Mouse (Mus musculus): ENCODE results near the gene Oas1e. TPM values are rescaled to one million over a fixed set of nuclear protein-coding genes. Genes with fewer than 3 reads are reported as not detected.
A peak's percentile ranks its signal among the peaks of the same experiment; 100 is the strongest.

The Oas1e gene
- polyA plus RNA-seq, 1 experiment, result not detected

DNA sequence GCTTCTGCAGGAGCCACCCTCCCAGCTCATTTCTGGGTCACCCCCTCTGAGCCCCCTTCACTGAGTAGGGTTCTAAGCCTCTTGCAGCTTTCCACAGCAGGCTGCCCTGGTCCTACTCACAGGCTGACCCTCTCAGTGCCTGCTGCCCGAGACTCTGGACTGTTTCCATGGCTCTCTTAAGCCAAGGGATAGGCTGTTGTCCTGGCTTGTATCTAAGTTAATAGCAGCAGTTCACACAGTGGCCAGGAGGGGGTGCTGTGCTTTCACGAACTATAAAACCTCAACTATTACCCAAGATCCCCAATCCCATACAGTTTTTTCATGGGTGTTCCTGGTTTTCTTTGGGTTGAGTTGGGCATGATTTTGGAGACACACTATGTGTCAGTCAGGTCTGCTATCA lies 2.3 kb downstream of the Oas1e start:
- Histone ChIP-seq H3K4me1 (ENCODE audit: control insufficient read depth, insufficient read depth, insufficient read length, low read length) (no peaks in the 10 kb centered on the region), H3K4me3 (ENCODE audit: insufficient read depth, low read depth, low read length) (no peak overlapping the region), H3K27ac (replicated peaks; ENCODE audit: low read depth, low read length) (no peak overlapping the region)

DNA sequence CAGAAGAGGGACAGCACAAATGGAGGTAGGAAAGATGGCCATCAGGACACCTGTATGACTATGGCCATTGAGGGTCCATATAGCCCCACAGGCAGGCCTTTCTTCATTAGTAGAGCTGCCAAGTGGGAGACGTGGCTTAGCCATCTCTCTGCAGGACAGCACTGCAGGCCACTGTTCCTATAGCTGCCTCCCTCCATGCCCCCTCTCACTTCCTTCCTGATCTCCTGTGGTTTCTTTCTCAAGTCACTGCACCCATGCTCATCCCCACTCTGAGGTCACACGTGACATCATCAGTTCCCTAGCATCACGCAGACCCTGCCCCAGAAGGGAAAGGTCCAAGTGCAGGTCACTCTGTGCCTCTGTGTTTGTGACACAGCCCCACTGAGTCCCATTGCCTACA lies 8.3 kb downstream of the Oas1e start:
- Histone ChIP-seq H3K4me3 (ENCODE audit: insufficient read depth, low read depth, low read length) (no peak overlapping the region), H3K27ac (replicated peaks; ENCODE audit: low read depth, low read length) (no peak overlapping the region), H3K4me1 (ENCODE audit: control insufficient read depth, insufficient read depth, insufficient read length, low read length) (no peaks in the 10 kb centered on the region)

DNA sequence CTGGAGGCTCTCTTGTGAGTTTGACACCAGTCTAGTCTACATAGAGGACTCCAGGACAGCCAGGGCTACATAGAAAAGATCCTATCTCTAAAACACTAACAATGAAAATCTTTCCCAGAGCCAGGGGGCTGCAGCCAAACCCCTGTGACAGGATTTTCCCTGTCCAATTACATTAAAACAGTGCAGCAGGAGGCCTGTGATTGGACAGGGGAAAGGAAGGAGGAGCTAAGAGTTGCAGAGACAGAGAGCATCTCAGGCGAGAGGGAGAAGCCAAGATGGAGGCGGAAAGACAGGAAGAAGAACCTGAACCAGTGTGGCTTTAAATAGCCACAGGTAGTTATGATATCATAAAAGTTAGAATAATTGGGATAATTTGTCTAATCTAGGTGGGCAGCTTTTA lies 12.9 kb downstream of the Oas1e start:
- Histone ChIP-seq H3K4me3 (ENCODE audit: insufficient read depth, low read depth, low read length) (no peak overlapping the region), H3K27ac (replicated peaks; ENCODE audit: low read depth, low read length) (no peak overlapping the region), H3K4me1 (ENCODE audit: control insufficient read depth, insufficient read depth, insufficient read length, low read length) (no peaks in the 10 kb centered on the region)

DNA sequence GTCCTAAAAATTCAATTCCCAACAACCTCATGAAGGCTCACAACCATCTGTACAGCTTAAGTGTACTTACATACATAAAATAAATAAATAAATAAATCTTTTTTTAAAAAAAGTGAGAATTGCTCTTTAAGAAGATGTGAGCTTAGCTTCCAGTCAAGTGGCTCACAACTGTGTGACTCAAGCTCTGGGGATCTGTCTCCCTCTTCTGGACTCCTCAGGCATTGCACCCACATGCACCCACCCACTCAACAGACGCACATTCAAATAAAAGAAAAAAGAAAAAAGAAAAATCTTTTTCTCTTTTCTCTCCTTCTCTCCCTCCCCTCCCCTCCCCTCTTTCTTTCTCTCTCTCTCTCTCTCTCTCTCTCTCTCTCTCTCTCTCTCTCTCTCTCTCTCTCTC lies 13.7 kb downstream of the Oas1e start:
- Histone ChIP-seq H3K4me3 (ENCODE audit: insufficient read depth, low read depth, low read length) (no peak overlapping the region), H3K4me1 (ENCODE audit: control insufficient read depth, insufficient read depth, insufficient read length, low read length) (no peaks in the 10 kb centered on the region)

DNA sequence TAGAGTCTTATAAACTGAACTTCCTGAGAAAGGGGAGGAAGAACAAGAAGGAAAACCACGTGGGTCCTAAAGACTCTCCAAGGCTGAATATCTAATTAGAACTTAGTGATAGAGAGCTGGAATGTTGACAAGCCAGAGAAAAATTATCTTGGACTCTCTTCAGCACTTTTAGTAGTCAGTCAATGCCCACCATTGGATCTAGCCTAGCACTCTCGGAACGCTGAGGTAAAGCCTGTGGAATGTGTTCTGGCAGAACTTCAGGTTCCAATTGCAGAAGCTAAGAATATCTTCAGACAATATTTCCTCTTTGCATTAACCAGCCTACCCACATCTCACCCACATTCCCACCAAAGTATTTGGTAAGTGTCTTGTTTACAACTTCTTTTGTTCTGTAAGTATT lies 15.4 kb downstream of the Oas1e start:
- Histone ChIP-seq H3K27ac (replicated peaks; ENCODE audit: low read depth, low read length) (no peak overlapping the region), H3K4me1 (ENCODE audit: control insufficient read depth, insufficient read depth, insufficient read length, low read length) (no peaks in the 10 kb centered on the region), H3K4me3 (ENCODE audit: insufficient read depth, low read depth, low read length) (no peak overlapping the region)

More for the DNA sequence above, 13.7 kb downstream of the Oas1e start:
- H3K27ac ChIP-seq (replicated peaks; ENCODE audit: low read depth, low read length), result no peak overlapping the region

DNA sequence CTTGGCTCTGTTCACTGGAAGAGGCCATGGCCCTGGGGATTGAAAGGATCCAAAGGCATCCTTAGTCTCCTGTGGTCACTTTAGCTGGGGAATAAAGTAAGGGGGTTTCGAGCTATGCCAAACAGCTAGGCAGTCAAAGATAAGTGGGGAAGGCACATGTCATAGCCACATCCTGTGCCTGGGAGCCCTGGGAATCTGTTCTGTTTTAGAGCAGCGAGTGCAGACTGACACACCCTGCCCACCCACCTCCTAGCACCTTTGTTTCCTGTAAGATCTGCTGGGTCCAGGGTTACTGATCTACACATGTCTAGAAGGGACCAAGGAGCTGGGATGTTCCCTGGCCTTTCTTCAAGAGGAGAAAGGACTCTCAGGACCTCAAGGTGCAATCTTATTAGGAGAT lies 16.4 kb downstream of the Oas1e start:
- no peak overlapping the region for H3K27ac ChIP-seq (replicated peaks; ENCODE audit: low read depth, low read length)
- H3K4me1 ChIP-seq (ENCODE audit: control insufficient read depth, insufficient read depth, insufficient read length, low read length), result no peaks in the 10 kb centered on the region
- no peak overlapping the region for H3K4me3 ChIP-seq (ENCODE audit: insufficient read depth, low read depth, low read length)

DNA sequence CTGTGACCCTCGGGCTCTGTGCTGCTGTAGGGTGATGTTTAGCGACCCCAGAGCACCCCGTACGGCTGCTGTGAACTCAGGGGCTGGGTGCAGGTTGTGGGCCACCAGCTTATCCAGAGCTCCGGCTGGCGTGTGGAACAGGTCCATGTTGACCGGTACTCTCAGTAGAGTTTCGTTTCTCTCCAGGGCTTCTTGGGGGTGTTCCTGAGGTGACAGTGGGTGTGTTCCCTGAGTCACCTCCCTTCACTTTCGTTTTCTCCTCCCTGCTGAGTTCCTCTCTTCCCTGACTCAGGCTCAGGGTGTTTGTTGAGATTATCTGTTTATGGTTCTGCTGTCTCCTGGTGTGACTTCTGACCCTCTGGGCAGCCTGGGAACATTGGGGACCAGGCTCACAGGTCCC lies 17.9 kb downstream of the Oas1e start, which contains the start of gene Oas3:
Oas3 (minus strand) TSS at position 184 of the 400 bp plus-strand sequence.
- H3K4me3 ChIP-seq (ENCODE audit: insufficient read depth, low read depth, low read length), result peak within 1 kb of the TSS; percentile 16; the same call in 1 of the 2 replicates
- H3K4me1 ChIP-seq (ENCODE audit: control insufficient read depth, insufficient read depth, insufficient read length, low read length), result no peaks in the 10 kb centered on the region
- H3K27ac ChIP-seq (replicated peaks; ENCODE audit: low read depth, low read length), result no peak within 1 kb of the TSS

DNA sequence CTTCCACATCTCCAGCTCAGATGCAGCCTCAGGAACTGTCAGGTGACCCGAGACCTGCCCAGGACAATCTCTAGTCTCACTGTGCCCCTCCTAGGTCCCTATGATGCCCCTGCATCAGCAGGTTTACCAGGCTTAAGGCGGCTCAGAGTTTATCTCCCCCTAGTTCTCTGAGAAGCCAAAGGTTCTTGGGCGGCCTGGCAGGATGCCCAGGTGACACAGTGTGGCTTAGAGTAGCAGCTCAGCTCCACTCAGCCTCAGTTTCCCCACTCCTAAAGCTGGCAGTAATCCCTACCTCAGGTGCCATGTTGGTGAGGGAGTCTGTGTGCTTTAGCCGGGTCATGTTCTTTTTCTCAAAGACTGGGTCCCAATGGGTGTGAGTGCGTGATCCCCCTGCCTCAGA lies 18.5 kb downstream of the Oas1e start:
- no peaks in the 10 kb centered on the region for H3K4me1 ChIP-seq (ENCODE audit: control insufficient read depth, insufficient read depth, insufficient read length, low read length)
- H3K4me3 ChIP-seq (ENCODE audit: insufficient read depth, low read depth, low read length), result no peak overlapping the region
- H3K27ac ChIP-seq (replicated peaks; ENCODE audit: low read depth, low read length), result no peak overlapping the region

DNA sequence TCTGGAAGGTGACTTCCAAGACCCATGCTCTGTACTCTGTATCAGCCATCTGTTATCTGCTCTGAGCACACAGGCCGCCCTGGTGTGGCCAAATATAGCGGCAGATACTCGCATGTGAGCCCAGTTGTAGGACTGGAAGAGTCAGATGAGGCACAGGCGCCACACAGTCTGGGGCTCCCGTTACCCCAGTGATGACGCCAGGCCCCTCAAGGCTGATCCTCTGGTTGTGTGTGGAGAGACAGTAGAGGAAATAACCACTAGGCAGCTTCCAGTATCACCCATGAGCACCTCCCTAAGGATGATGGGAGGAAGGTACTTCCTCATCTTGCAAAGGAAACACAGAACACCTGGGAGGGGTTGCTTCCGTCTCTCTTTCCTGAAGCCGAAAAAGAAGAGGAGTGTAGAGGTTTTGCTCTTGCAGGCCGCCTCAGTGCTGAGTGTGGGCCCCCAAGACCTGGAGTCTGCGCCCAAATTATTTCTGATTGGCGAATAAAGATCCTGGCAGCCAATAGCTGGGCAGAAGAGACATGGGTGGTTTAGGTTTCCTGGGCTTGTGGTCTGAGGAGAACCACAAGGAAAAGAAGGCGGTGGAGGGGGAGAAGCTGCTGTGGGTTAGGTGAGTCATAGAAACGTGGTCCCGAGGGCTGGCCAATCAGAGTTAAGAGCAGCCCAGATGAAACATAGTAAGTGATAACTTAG lies 19.9 kb downstream of the Oas1e start:
- Histone ChIP-seq H3K4me3 (ENCODE audit: insufficient read depth, low read depth, low read length) (no peak overlapping the region), H3K4me1 (ENCODE audit: control insufficient read depth, insufficient read depth, insufficient read length, low read length) (no peaks in the 10 kb centered on the region), H3K27ac (replicated peaks; ENCODE audit: low read depth, low read length) (no peak overlapping the region)

DNA sequence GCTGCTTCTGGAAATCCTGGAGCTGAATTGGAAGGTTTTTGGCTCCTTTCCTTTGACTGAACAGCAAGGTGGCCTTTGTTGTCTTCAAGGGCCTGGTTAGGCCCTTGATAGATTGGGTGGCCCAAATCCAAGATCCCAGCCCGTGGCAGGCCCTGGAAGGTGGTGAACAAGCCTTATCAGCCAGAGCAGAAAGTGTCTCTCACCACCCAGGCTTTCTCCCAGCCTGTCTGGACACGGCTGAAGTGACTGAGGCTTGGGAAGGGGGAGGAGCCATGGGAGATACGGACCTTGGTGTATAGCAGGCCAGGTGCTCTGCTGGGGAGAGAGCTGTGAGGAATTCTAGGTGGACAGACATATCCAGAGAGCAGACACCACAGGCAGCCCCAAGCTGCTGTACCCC lies 25.9 kb downstream of the Oas1e start:
- H3K4me1 ChIP-seq (ENCODE audit: control insufficient read depth, insufficient read depth, insufficient read length, low read length), result no peaks in the 10 kb centered on the region
- no peak overlapping the region for H3K4me3 ChIP-seq (ENCODE audit: insufficient read depth, low read depth, low read length)
- no peak overlapping the region for H3K27ac ChIP-seq (replicated peaks; ENCODE audit: low read depth, low read length)

DNA sequence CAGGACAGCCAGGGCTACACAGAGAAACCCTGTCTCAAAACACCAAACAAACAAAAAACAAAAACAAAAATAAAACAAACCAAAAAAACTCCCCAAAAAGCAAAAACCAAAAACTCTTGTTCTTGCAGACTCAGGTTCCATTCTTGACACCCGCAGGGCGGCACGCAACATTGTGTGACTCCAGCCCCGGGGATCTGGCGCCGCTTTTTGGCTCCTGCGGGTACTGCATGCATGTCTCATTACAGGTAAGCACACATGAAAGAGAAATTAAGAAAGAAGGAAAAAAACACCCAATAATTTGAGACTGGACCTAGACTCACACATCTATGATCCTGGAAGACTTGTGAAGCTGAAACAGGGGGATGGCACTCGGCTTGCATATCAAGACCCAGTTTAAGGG lies 30.3 kb downstream of the Oas1e start:
- no peak overlapping the region for H3K4me3 ChIP-seq (ENCODE audit: insufficient read depth, low read depth, low read length)
- no peak overlapping the region for H3K27ac ChIP-seq (replicated peaks; ENCODE audit: low read depth, low read length)
- H3K4me1 ChIP-seq (ENCODE audit: control insufficient read depth, insufficient read depth, insufficient read length, low read length), result no peaks in the 10 kb centered on the region

DNA sequence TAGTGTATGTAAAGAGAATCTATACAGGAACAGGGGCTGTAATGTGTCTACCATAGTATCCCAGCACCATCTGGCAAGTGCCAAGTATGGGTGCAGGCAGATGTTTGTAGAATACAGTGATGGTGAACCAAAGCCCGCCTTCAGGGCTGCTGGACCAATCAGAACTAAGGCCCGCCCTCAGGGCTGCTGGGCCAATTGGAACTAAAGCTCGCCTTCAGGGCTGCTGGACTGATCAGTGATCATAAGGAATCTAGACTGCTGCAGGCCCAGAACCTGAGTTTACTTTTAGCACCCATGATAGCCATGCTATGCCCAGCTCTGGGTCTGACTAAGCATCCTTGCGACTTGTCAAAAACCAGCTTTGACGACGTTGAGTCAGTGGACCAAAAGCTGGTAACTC lies 33.4 kb downstream of the Oas1e start:
- H3K4me1 ChIP-seq (ENCODE audit: control insufficient read depth, insufficient read depth, insufficient read length, low read length), result no peaks in the 10 kb centered on the region
- H3K27ac ChIP-seq (replicated peaks; ENCODE audit: low read depth, low read length), result no peak overlapping the region
- no peak overlapping the region for H3K4me3 ChIP-seq (ENCODE audit: insufficient read depth, low read depth, low read length)

DNA sequence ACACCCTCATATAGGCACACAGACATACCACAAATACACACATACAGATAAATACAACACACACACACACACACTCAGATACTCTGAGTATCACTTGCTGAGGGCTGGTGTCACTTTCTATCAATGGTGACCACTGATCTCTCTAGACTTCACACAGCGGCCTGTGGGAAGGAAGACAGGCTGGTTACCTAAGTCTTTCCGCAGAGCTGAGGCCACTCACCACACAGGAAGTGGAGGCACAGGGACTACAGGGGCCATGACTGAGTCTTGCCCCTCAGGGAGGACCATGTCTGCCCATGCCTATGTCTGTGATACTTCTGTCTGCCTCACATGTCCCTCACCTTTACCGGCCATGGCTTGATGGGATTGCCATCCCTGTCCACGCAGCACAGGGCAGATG lies 41.1 kb downstream of the Oas1e start:
- Histone ChIP-seq H3K4me3 (ENCODE audit: insufficient read depth, low read depth, low read length) (no peak overlapping the region), H3K4me1 (ENCODE audit: control insufficient read depth, insufficient read depth, insufficient read length, low read length) (no peaks in the 10 kb centered on the region), H3K27ac (replicated peaks; ENCODE audit: low read depth, low read length) (no peak overlapping the region)

DNA sequence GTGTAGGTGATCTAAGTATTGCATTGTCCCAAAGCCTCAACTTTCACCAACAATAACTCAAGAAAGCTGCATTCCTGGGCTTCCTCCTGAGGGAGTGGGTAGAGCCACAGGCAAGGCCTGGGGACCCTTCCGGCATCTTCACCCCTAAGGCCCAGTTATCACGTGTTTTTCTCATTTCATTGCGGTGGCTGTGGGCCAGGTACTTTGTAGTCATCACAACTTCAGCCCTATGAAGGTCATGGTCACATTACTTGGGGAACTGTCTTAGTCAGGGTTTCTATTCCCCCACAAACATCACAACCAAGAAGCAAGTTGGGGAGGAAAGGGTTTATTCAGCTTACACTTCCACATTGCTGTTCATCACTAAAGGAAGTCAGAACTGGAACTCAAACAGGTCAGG lies 42.5 kb downstream of the Oas1e start:
- H3K4me3 ChIP-seq (ENCODE audit: insufficient read depth, low read depth, low read length), result no peak overlapping the region
- H3K27ac ChIP-seq (replicated peaks; ENCODE audit: low read depth, low read length), result no peak overlapping the region
- no peaks in the 10 kb centered on the region for H3K4me1 ChIP-seq (ENCODE audit: control insufficient read depth, insufficient read depth, insufficient read length, low read length)

DNA sequence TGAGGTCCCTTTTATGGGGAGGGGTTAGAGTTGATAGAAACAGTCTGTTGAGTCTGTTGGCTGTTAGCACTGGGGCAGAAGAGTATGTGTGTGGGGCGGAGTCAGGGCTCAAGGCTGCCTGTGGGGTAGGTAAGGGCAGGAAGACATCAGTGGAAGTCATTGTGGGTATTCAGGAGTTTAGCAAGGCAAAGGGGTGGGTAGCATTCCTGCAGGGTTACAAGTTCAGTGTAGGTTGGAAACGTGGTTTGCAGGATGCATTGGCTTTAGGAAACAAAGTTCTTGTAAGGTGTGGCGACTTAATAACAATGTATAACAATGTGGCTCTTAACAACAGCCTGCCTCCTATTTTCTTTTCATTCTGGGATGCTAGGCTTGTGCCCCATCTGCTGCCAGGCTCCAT lies 44.1 kb downstream of the Oas1e start:
- H3K4me1 ChIP-seq (ENCODE audit: control insufficient read depth, insufficient read depth, insufficient read length, low read length), result no peaks in the 10 kb centered on the region
- H3K4me3 ChIP-seq (ENCODE audit: insufficient read depth, low read depth, low read length), result no peak overlapping the region
- H3K27ac ChIP-seq (replicated peaks; ENCODE audit: low read depth, low read length), result no peak overlapping the region

DNA sequence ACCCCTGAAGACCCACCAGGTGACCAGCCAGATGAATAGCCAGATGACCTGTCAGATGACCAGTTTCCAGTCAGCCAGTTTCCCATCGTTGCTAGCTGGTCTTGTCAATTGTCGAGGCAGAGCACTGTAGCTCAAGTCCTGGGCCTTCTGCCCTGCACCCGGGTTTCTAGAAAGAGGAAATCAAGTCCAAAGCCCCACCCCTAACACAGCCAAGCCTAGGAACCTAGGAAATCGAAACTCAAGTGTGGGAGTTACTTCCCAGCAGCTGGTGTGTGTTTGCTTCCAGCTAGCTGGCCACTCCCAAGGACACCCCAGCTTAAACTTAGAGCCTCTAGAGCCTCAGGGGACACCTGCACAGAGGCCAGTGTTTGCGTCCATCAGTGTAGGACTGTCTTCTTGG lies 45.6 kb downstream of the Oas1e start, which contains the start of gene Oas2:
Oas2 (minus strand) TSS at position 166 of the 400 bp plus-strand sequence.
- no peaks in the 10 kb centered on the region for H3K4me1 ChIP-seq (ENCODE audit: control insufficient read depth, insufficient read depth, insufficient read length, low read length)
- peak within 1 kb of the TSS; percentile 40 for H3K4me3 ChIP-seq (ENCODE audit: insufficient read depth, low read depth, low read length)

More for the DNA sequence above, 45.6 kb downstream of the Oas1e start, which contains the start of gene Oas2:
- peak within 1 kb of the TSS; percentile 20 for H3K27ac ChIP-seq (replicated peaks; ENCODE audit: low read depth, low read length)
